Mouse (Mus musculus) liver, embryonic 11.5 days (tissue): ENCODE measurements at regions not wholly inside any gene's neighbourhood (a gene's known extent, or its start where the extent isn't known, plus 50 kb on each side); places are given as distances from the start of the nearest gene placed in this dataset.

Experiments used
- ATAC-seq: fragments of 200-750 bp; cut with Nextera tagmentation; replicated peaks from 2 replicates; pipeline ENCODE4 v1.8.0; 2017; ENCODE audit warnings: moderate number of reproducible peaks, mild to moderate bottlenecking, moderate TSS enrichment, moderate library complexity; ENCODE audit not compliant: low FRiP score
- DNase-seq: peaks from one replicate; pipeline ENCODE4 v3.0.0-alpha.2; 2017; ENCODE audit warnings: low spot score
- H3K27ac ChIP-seq: fragments of 300-500 bp; sonication (generic); 2 replicates; pipeline ENCODE4 v1.5.1; 2014; ENCODE audit warnings: mild to moderate bottlenecking, low read depth, low read length, control low read depth
- H3K27me3 ChIP-seq: fragments of 300-500 bp; sonication (generic); replicated peaks from 2 replicates; pipeline ENCODE4 v1.6.1; 2014; ENCODE audit warnings: low read length, mixed read lengths; ENCODE audit not compliant: control insufficient read depth, insufficient read depth
- H3K36me3 ChIP-seq: fragments of 300-500 bp; sonication (generic); 2 replicates; pipeline ENCODE4 v1.6.1; 2014; ENCODE audit warnings: mild to moderate bottlenecking, low read length, moderate library complexity, mixed read lengths; ENCODE audit not compliant: control insufficient read depth, insufficient read depth
- H3K4me1 ChIP-seq: fragments of 300-500 bp; sonication (generic); replicated peaks from 2 replicates; pipeline ENCODE4 v1.6.1; 2014; ENCODE audit warnings: low read length, mixed read lengths; ENCODE audit not compliant: control insufficient read depth, insufficient read depth
- H3K4me2 ChIP-seq: fragments of 300-500 bp; sonication (generic); 2 replicates; pipeline ENCODE4 v1.6.1; 2014; ENCODE audit warnings: mild to moderate bottlenecking, control low read depth, moderate library complexity
- H3K4me3 ChIP-seq: fragments of 300-500 bp; sonication (generic); 2 replicates; pipeline ENCODE4 v1.5.1; 2014; ENCODE audit warnings: low read depth, low read length, control low read depth
- H3K9ac ChIP-seq: fragments of 300-500 bp; sonication (generic); 2 replicates; pipeline ENCODE4 v1.6.1; 2014; ENCODE audit warnings: low read depth, low read length, control low read depth
- H3K9me3 ChIP-seq: fragments of 300-500 bp; sonication (generic); 2 replicates; pipeline ENCODE4 v1.6.1; 2016; ENCODE audit warnings: low read length, inconsistent platforms, mixed read lengths; ENCODE audit not compliant: control insufficient read depth
- WGBS: fragments of 180-500 bp; shearing (Covaris S2); extraction: QIAGEN DNeasy Blood & Tissue Kit; methylation state at CpG from one replicate; pipeline ENCODE4 v1.1.7; 2014; 5-methylcytosine and 5-hydroxymethylcytosine counted together

- H3K27ac ChIP-seq: no peak overlapping the region
- ATAC-seq (no peak), DNase-seq (no peak)
- H3K27me3 ChIP-seq: no peaks in the 10 kb centered on the region
- H3K4me3 ChIP-seq: no peak overlapping the region
- H3K36me3 ChIP-seq: no peaks in the 10 kb centered on the region
- no peak overlapping the region for H3K4me2 ChIP-seq
- 56% methylated on average over 2 of the region's 2 CpGs for WGBS
- H3K9me3 ChIP-seq: no peaks in the 10 kb centered on the region
- no peaks in the 10 kb centered on the region for H3K4me1 ChIP-seq
- H3K9ac ChIP-seq: no peak overlapping the region
Measured at GRCm38 (mm10) chr4:153832151-153832550, 124.9 kb upstream of the A430005L14Rik start.

DNA sequence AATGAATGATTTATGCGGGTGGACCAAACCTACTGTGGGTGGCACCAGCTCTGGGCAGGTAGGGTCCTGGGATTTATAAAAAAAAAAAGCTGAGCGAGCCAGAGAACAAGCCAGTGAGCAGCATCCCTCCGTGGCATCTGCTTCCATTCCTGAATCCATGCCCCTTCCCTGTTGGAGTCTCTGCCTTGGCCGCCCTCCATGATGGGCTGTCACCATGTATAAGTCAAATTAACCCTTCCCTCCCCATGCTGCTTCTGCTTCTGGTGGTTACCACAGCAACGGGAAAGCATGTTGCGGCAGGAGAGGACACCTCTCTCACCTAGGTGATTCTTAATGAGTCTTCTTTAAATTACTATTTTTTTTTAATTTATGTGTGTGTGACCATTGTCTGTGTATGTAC, 112.3 kb upstream of the A430005L14Rik start:
- 86% methylated on average over 6 of the region's 6 CpGs for WGBS
- ATAC-seq: no peak
- Histone ChIP-seq H3K36me3 (no peaks in the 10 kb centered on the region), H3K9me3 (no peaks in the 10 kb centered on the region), H3K4me1 (no peaks in the 10 kb centered on the region), H3K27ac (no peak overlapping the region), H3K4me2 (no peak overlapping the region), H3K9ac (no peak overlapping the region), H3K27me3 (no peaks in the 10 kb centered on the region), H3K4me3 (no peak overlapping the region)
- no peak for DNase-seq

GRCm38 (mm10) chr4:153848274-153848673, 108.8 kb upstream of the A430005L14Rik start:
- no peaks in the 10 kb centered on the region for H3K27me3 ChIP-seq
- DNase-seq (no peak), ATAC-seq (no peak)
- WGBS: 65% methylated on average over 3 of the region's 3 CpGs
- H3K9me3 ChIP-seq: no peaks in the 10 kb centered on the region
- H3K9ac ChIP-seq: no peak overlapping the region
- H3K36me3 ChIP-seq: no peaks in the 10 kb centered on the region
- no peak overlapping the region for H3K4me2 ChIP-seq
- no peaks in the 10 kb centered on the region for H3K4me1 ChIP-seq
- H3K4me3 ChIP-seq: no peak overlapping the region
- H3K27ac ChIP-seq: no peak overlapping the region

- no peak for DNase-seq
- no peak overlapping the region for H3K4me2 ChIP-seq
- H3K36me3 ChIP-seq: no peaks in the 10 kb centered on the region
- no peaks in the 10 kb centered on the region for H3K27me3 ChIP-seq
- H3K9me3 ChIP-seq: no peaks in the 10 kb centered on the region
- no peak for ATAC-seq
- H3K4me1 ChIP-seq: no peaks in the 10 kb centered on the region
- no peak overlapping the region for H3K9ac ChIP-seq
- H3K4me3 ChIP-seq: no peak overlapping the region
- H3K27ac ChIP-seq: no peak overlapping the region
- 65% methylated on average over 11 of the region's 11 CpGs for WGBS
Measured at GRCm38 (mm10) chr4:153850186-153850585, 106.9 kb upstream of the A430005L14Rik start.

- Histone ChIP-seq H3K27me3 (no peaks in the 10 kb centered on the region), H3K27ac (no peak overlapping the region), H3K4me2 (no peak overlapping the region), H3K36me3 (no peaks in the 10 kb centered on the region), H3K4me1 (no peaks in the 10 kb centered on the region), H3K9me3 (no peaks in the 10 kb centered on the region), H3K9ac (no peak overlapping the region), H3K4me3 (no peak overlapping the region)
- 65% methylated on average over 9 of the region's 9 CpGs for WGBS
- ATAC-seq (no peak), DNase-seq (no peak)
Measured at GRCm38 (mm10) chr4:153854084-153854747, 102.8 kb upstream of the A430005L14Rik start.

DNA sequence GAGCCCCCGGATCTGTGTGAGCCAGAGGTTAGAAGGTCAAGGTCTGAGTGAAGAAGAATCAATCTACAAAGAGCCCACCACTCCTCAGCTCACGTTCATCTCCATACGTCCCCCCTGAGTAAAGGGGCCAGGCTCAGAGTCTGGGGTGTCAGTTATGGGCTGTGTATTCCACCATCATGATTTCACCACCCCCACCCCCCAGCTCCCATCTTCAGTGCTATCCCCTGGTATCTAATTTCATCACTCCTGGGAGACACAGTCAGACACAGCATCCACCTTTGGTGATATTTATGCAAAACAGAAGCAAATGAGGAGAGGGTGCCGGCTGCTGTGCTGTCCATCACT, 102.3 kb upstream of the A430005L14Rik start:
- H3K4me2 ChIP-seq: no peak overlapping the region
- H3K4me1 ChIP-seq: no peaks in the 10 kb centered on the region
- H3K36me3 ChIP-seq: no peaks in the 10 kb centered on the region
- 45% methylated on average over 4 of the region's 4 CpGs for WGBS
- no peaks in the 10 kb centered on the region for H3K27me3 ChIP-seq
- no peak overlapping the region for H3K27ac ChIP-seq
- no peak overlapping the region for H3K4me3 ChIP-seq
- H3K9me3 ChIP-seq: no peaks in the 10 kb centered on the region
- DNase-seq: no peak
- ATAC-seq: no peak
- no peak overlapping the region for H3K9ac ChIP-seq

DNA sequence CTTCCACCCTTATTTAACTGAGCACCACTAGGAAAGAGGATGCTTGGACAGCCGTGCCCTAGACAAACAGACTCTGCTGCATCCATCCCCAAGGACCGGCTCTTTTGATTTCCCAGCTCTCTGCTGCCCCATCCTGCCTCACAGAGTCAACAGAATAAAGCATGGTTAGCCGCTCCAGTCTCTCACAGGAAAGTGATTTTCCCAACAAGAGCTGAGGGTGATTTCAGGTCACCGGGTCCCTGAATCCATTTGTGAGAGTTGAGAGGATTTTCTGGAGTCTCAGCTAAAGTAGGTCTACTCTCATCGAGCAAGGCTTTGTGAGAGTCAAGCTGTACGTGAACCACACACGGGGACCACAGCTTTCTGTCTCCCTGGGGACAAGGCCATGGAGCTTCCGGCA, 95.6 kb upstream of the A430005L14Rik start:
- Histone ChIP-seq H3K36me3 (no peaks in the 10 kb centered on the region), H3K4me3 (no peak overlapping the region), H3K27me3 (no peaks in the 10 kb centered on the region), H3K9ac (no peak overlapping the region), H3K9me3 (no peaks in the 10 kb centered on the region; the same call in 1 of the 2 replicates), H3K4me2 (no peak overlapping the region), H3K27ac (no peak overlapping the region), H3K4me1 (no peaks in the 10 kb centered on the region)
- DNase-seq (no peak), ATAC-seq (no peak)
- WGBS: 68% methylated on average over 8 of the region's 8 CpGs

- H3K9ac ChIP-seq: no peak overlapping the region
- H3K4me3 ChIP-seq: no peak overlapping the region
- no peaks in the 10 kb centered on the region for H3K27me3 ChIP-seq
- DNase-seq (no peak), ATAC-seq (no peak)
- no peaks in the 10 kb centered on the region for H3K4me1 ChIP-seq
- no peaks in the 10 kb centered on the region for H3K36me3 ChIP-seq
- H3K4me2 ChIP-seq: no peak overlapping the region
- H3K9me3 ChIP-seq: no peaks in the 10 kb centered on the region; the same call in 1 of the 2 replicates
- WGBS: 64% methylated on average over 12 of the region's 12 CpGs
- no peak overlapping the region for H3K27ac ChIP-seq
Measured at GRCm38 (mm10) chr4:153862121-153862660, 94.8 kb upstream of the A430005L14Rik start.

GRCm38 (mm10) chr4:153872346-153872745, 84.7 kb upstream of the A430005L14Rik start:
- no peaks in the 10 kb centered on the region for H3K27me3 ChIP-seq
- no peak overlapping the region for H3K4me3 ChIP-seq
- DNase-seq: no peak
- ATAC-seq: no peak
- WGBS: 72% methylated on average over 3 of the region's 3 CpGs
- no peak overlapping the region for H3K4me2 ChIP-seq
- H3K9me3 ChIP-seq: no peaks in the 10 kb centered on the region
- H3K9ac ChIP-seq: no peak overlapping the region
- no peaks in the 10 kb centered on the region for H3K4me1 ChIP-seq
- H3K27ac ChIP-seq: no peak overlapping the region
- H3K36me3 ChIP-seq: no peaks in the 10 kb centered on the region
